Mouse (Mus musculus): ENCODE results near the gene Esrra. TPM values are rescaled to one million over a fixed set of nuclear protein-coding genes. Genes with fewer than 3 reads are reported as not detected.
A peak's percentile ranks its signal among the peaks of the same experiment; 100 is the strongest.
"Not testable (repeated sequence)": the region's sequence is repeated elsewhere in the genome, so short reads cannot be mapped to it uniquely, and the experiment has no call there.

The Esrra gene
- total and polyA plus RNA-seq, 2 experiments from 2014 or later: 7.2 to 31.6 TPM

GRCm38 (mm10) chr19:6912205-6912970 lies 9.2 kb downstream of the Esrra start:
- DNase-seq (ENCODE audit: low spot score): no peak
- Histone ChIP-seq H3K27me3 (ENCODE audit: insufficient read depth, low read length) (no peaks in the 10 kb centered on the region), H3K9me3 (ENCODE audit: low read length) (no peaks in the 10 kb centered on the region), H3K9ac (replicated peaks; ENCODE audit: low read length, poor library complexity, severe bottlenecking) (no peak overlapping the region), H3K36me3 (ENCODE audit: insufficient read depth, low read length) (peaks cover 31% of the 10 kb centered on the region), H3K4me2 (ENCODE audit: low read depth, low read length, poor library complexity, severe bottlenecking) (no peak overlapping the region), H3K27ac (ENCODE audit: low read depth, low read length) (no peak overlapping the region), H3K4me3 (ENCODE audit: low read depth, low read length) (no peak overlapping the region), H3K4me1 (ENCODE audit: insufficient read depth, low read length) (peaks cover 9% of the 10 kb centered on the region)
- WGBS: 94% methylated on average over 15 of the region's 15 CpGs
- ATAC-seq (ENCODE audit: low FRiP score): no peak
- TF ChIP-seq CTCF (IDR thresholded peaks at IDR 0.05): no peak

DNA sequence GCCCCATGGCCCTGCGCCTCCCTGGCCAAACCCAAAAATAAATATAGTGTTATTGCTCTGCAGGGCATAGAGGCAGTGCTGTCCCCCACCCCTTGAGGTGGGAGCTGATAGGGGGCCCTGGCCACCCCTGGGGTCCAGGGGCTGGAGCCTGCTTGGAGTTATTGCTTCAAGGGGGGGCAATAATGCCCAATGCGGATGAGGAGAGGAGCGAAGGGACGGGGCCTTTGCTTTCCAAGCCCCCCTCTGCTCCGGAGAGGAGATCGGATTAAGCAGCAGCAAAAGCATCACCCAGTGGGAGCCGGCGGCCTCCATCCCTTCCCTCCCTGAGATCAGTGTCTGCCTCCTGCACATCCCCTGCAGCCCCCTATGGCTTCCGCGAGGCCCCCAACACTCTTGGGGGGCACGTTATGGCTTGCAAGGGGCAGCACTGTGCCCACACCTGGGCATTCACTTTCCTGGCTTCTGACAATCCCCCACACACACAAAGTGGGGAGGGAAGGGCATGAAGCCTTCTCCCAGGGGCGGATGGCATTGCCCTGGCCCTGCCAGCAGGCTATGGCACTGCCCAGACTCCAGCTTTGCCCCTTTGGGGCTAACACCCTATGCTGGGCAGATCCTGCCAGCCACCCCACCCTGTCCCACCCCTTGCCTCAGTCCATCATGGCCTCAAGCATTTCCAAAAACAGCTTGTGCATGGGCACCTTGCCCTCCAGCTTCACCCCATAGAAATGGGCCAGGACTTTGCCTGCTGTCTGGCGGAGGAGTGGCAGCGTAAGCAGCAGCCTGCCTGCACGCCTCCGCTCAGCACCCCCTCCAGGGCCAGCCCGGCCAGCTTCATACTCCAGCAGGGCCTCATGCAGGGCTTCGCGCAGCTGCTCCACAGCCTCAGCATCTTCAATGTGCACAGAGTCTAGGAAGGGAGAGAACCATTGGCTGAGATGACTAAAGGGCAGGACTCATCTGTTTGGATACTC lies 10.2 kb downstream of the Esrra start:
- H3K36me3 ChIP-seq (ENCODE audit: insufficient read depth, low read length): peaks cover 41% of the 10 kb centered on the region
- DNase-seq (ENCODE audit: low spot score): no peak
- no peak overlapping the region for H3K4me2 ChIP-seq (ENCODE audit: low read depth, low read length, poor library complexity, severe bottlenecking)
- H3K9ac ChIP-seq (replicated peaks; ENCODE audit: low read length, poor library complexity, severe bottlenecking): no peak overlapping the region
- WGBS: 76% methylated on average over 19 of the region's 19 CpGs
- ATAC-seq (ENCODE audit: low FRiP score): no peak
- H3K4me1 ChIP-seq (ENCODE audit: insufficient read depth, low read length): peaks cover 9% of the 10 kb centered on the region
- H3K27me3 ChIP-seq (ENCODE audit: insufficient read depth, low read length): no peaks in the 10 kb centered on the region
- H3K27ac ChIP-seq (ENCODE audit: low read depth, low read length): no peak overlapping the region
- TF ChIP-seq CTCF (IDR thresholded peaks at IDR 0.05): no peak
- no peaks in the 10 kb centered on the region for H3K9me3 ChIP-seq (ENCODE audit: low read length)
- H3K4me3 ChIP-seq (ENCODE audit: low read depth, low read length): no peak overlapping the region

DNA sequence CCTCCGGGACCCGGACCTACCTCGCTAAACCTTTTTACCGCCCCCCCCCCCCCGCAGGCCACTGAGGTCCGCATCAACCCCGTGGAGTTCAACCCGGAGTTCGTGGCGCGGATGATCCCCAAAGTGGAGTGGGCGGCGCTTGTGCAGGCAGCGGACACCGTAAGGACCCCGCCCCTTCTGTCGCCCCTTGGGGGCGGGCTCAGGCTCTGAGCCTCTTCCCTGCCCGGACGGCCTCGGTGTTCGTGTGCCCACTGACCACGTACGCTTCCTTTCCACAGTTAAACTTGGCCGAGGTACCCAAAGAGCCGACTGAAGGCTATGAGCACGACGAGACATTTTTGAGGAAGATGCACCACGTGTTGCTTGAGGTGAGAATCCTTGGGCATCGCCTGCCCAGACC lies 11.3 kb downstream of the Esrra start:
- H3K4me3 ChIP-seq (ENCODE audit: low read depth, low read length): peak overlapping the region; percentile 58
- not testable (repeated sequence) for H3K4me1 ChIP-seq (ENCODE audit: insufficient read depth, low read length); H3K9me3 ChIP-seq (ENCODE audit: low read length); ATAC-seq (ENCODE audit: low FRiP score); H3K27me3 ChIP-seq (ENCODE audit: insufficient read depth, low read length)
- H3K27ac ChIP-seq (ENCODE audit: low read depth, low read length): peak overlapping the region; percentile 93
- WGBS: under 1% methylated on average over 30 of the region's 30 CpGs
- peak; percentile 60 for DNase-seq (ENCODE audit: low spot score)
- peak overlapping the region; percentile 76 for H3K4me2 ChIP-seq (ENCODE audit: low read depth, low read length, poor library complexity, severe bottlenecking)
- H3K9ac ChIP-seq (replicated peaks; ENCODE audit: low read length, poor library complexity, severe bottlenecking): peak overlapping the region; percentile 50
- H3K36me3 ChIP-seq (ENCODE audit: insufficient read depth, low read length): peaks cover 50% of the 10 kb centered on the region

GRCm38 (mm10) chr19:6909507-6910289 lies 11.9 kb downstream of the Esrra start, which contains the start of the genes Trmt112 and Prdx5:
TSS of gene Trmt112 (plus strand) at chr19:6909698.
TSS of gene Prdx5 (minus strand) at chr19:6910106.
- Histone ChIP-seq H3K9me3 (ENCODE audit: low read length) (no peaks in the 10 kb centered on the region), H3K4me2 (ENCODE audit: low read depth, low read length, poor library complexity, severe bottlenecking) (peak within 1 kb of the TSS; percentile 76), H3K27ac (ENCODE audit: low read depth, low read length) (peak within 1 kb of the TSS; percentile 93), H3K4me3 (ENCODE audit: low read depth, low read length) (peak within 1 kb of the TSS; percentile 58), H3K27me3 (ENCODE audit: insufficient read depth, low read length) (no peaks in the 10 kb centered on the region), H3K9ac (replicated peaks; ENCODE audit: low read length, poor library complexity, severe bottlenecking) (peak within 1 kb of the TSS; percentile 72), H3K4me1 (ENCODE audit: insufficient read depth, low read length) (peaks cover 9% of the 10 kb centered on the region), H3K36me3 (ENCODE audit: insufficient read depth, low read length) (peaks cover 56% of the 10 kb centered on the region)
- WGBS: under 1% methylated on average over 65 of the region's 65 CpGs
- ATAC-seq (ENCODE audit: low FRiP score) (peak; percentile 93), DNase-seq (ENCODE audit: low spot score) (peak; percentile 99)
- TF ChIP-seq CTCF (IDR thresholded peaks at IDR 0.05): peak; percentile 46

- Histone ChIP-seq H3K27ac (ENCODE audit: low read depth, low read length) (peak overlapping the region; percentile 93), H3K9ac (replicated peaks; ENCODE audit: low read length, poor library complexity, severe bottlenecking) (peak overlapping the region; percentile 72), H3K9me3 (ENCODE audit: low read length) (no peaks in the 10 kb centered on the region), H3K36me3 (ENCODE audit: insufficient read depth, low read length) (peaks cover 57% of the 10 kb centered on the region), H3K4me2 (ENCODE audit: low read depth, low read length, poor library complexity, severe bottlenecking) (peak overlapping the region; percentile 76), H3K4me1 (ENCODE audit: insufficient read depth, low read length) (peaks cover 9% of the 10 kb centered on the region), H3K4me3 (ENCODE audit: low read depth, low read length) (peak overlapping the region; percentile 58), H3K27me3 (ENCODE audit: insufficient read depth, low read length) (no peaks in the 10 kb centered on the region)
- TF ChIP-seq CTCF (IDR thresholded peaks at IDR 0.05): no peak
- ATAC-seq (ENCODE audit: low FRiP score): no peak
- DNase-seq (ENCODE audit: low spot score): peak; percentile 10
- 10% methylated on average over 11 of the region's 11 CpGs for WGBS
These were observed 12.6 kb downstream of the Esrra start for GRCm38 (mm10) chr19:6909021-6909420.
